Mouse (Mus musculus): ENCODE measurements around the gene Adgrb3. TPM values are rescaled to one million over a fixed set of nuclear protein-coding genes. Genes with fewer than 3 reads are reported as not detected.

Gene Adgrb3
- polyA plus RNA-seq, 1 experiment: 54.7 TPM

DNA sequence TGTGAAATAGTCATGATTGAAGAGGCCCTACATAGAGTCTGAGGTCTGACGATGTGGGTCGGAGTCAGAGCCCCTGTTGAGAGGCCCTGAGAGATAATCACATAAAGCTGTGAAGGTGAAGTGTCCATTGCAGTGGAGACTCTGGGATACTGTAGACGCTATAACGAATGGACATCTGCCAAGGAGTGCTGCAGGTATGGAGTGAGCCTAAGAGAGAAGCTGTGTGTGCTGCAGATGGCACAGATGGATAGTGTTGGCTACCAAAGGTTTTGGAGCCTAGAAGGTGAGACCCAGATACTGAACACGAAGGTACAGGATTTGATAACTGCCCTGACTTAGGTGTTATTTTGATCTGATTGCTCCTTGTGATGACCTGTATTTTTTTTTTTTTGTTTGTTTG, 474.0 kb downstream of the Adgrb3 start:
- peak; percentile 42 to 71 for DNase-seq
- TF ChIP-seq CTCF (IDR thresholded peaks at IDR 0.05; ENCODE audit: borderline replicate concordance, insufficient read depth, low read depth, low read length): no peak
- TF ChIP-seq POLR2A (IDR thresholded peaks at IDR 0.05; ENCODE audit: borderline replicate concordance, insufficient read depth, low read length): no peak
- no peak overlapping the region for H3K27ac ChIP-seq (ENCODE audit: insufficient read depth, low read length)
- WGBS: 33% methylated on average over 5 of the region's 5 CpGs
- no peak overlapping the region for H3K4me3 ChIP-seq (replicated peaks; ENCODE audit: insufficient read depth, low read depth, low read length)
- H3K27me3 ChIP-seq (ENCODE audit: control insufficient read depth, insufficient read depth, low read length): no peaks in the 10 kb centered on the region
- no peaks in the 10 kb centered on the region for H3K4me1 ChIP-seq (ENCODE audit: control insufficient read depth, insufficient read depth, low read length)

DNA sequence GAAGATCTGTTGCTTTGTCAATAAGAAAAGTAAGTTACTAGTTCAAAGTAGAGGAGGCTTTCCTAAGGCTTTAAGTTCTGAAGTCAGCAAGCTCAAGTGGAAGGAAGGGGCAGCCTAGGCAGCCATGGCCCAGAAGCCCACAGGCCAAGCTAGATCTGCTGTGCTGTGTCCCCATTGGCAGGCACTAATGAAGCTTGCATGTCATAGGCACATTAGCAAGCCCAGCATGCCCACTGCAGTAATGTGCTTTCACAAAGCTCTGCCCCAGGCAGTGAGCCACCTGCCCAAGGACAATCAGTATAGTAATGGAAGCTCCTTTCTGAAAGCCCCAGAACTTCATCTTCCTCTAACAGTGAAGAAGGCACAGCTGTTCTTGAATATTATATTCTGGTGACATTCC, 484.6 kb downstream of the Adgrb3 start:
- no peaks in the 10 kb centered on the region for H3K27me3 ChIP-seq (ENCODE audit: control insufficient read depth, insufficient read depth, low read length)
- no peak overlapping the region for H3K4me3 ChIP-seq (replicated peaks; ENCODE audit: insufficient read depth, low read depth, low read length)
- peak in 1 of 2 experiments; percentile 10 for DNase-seq
- no peak overlapping the region for H3K27ac ChIP-seq (ENCODE audit: insufficient read depth, low read length)
- no peaks in the 10 kb centered on the region for H3K4me1 ChIP-seq (ENCODE audit: control insufficient read depth, insufficient read depth, low read length)
- no peak for TF ChIP-seq CTCF (IDR thresholded peaks at IDR 0.05; ENCODE audit: borderline replicate concordance, insufficient read depth, low read depth, low read length)
- TF ChIP-seq POLR2A (IDR thresholded peaks at IDR 0.05; ENCODE audit: borderline replicate concordance, insufficient read depth, low read length): no peak

GRCm38 (mm10) chr1:25325406-25325805, 504.1 kb downstream of the Adgrb3 start:
- DNase-seq: no peak
- 36% methylated on average over 2 of the region's 2 CpGs for WGBS
- no peak overlapping the region for H3K4me3 ChIP-seq (replicated peaks; ENCODE audit: insufficient read depth, low read depth, low read length)
- H3K27me3 ChIP-seq (ENCODE audit: control insufficient read depth, insufficient read depth, low read length): no peaks in the 10 kb centered on the region
- no peak overlapping the region for H3K27ac ChIP-seq (ENCODE audit: insufficient read depth, low read length)
- TF ChIP-seq POLR2A (IDR thresholded peaks at IDR 0.05; ENCODE audit: borderline replicate concordance, insufficient read depth, low read length): no peak
- H3K4me1 ChIP-seq (ENCODE audit: control insufficient read depth, insufficient read depth, low read length): no peaks in the 10 kb centered on the region

DNA sequence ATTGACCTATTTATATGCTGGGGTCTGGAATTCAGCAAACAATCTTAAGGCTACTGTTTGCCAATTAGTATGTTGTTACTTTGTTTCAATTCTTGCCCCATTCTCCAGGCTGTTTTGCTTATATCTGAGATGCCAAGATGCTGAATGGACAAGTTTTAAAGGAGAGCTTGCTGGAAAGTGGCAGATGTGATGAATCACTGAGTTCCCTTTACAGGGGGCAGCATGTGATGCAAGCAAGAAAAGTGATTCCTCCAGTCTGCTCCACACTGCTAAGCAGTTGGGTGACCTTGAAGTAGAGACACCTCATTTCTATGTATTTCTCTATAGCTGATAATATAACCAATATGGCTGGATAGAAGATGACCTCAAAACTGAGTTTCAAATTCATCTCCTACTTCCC, 512.4 kb downstream of the Adgrb3 start:
- Histone ChIP-seq H3K27ac (ENCODE audit: insufficient read depth, low read length) (no peak overlapping the region), H3K4me3 (replicated peaks; ENCODE audit: insufficient read depth, low read depth, low read length) (no peak overlapping the region), H3K4me1 (ENCODE audit: control insufficient read depth, insufficient read depth, low read length) (no peaks in the 10 kb centered on the region), H3K27me3 (ENCODE audit: control insufficient read depth, insufficient read depth, low read length) (no peaks in the 10 kb centered on the region)
- DNase-seq: no peak
- no peak for TF ChIP-seq CTCF (IDR thresholded peaks at IDR 0.05; ENCODE audit: borderline replicate concordance, insufficient read depth, low read depth, low read length)
- no peak for TF ChIP-seq POLR2A (IDR thresholded peaks at IDR 0.05; ENCODE audit: borderline replicate concordance, insufficient read depth, low read length)

DNA sequence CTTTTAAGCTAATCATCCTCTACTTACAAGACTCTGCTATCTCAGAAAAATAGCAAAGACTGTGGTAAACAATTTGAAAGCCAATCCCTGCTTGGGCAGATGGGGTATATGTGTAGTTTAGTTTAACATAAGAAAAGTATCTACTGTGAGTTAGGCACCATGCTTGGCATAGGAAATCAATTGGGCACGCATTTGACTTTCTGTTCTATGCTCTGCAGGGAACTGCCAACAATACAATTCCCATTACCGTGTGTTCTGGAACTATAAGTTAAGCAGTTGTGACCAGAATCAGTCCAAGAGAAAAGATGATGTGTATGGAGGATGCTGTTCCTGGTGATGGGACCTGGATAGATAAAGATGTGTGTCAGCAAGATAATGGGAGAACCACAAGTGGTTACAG, 517.2 kb downstream of the Adgrb3 start:
- no peak for TF ChIP-seq CTCF (IDR thresholded peaks at IDR 0.05; ENCODE audit: borderline replicate concordance, insufficient read depth, low read depth, low read length)
- no peak for TF ChIP-seq POLR2A (IDR thresholded peaks at IDR 0.05; ENCODE audit: borderline replicate concordance, insufficient read depth, low read length)
- H3K4me3 ChIP-seq (replicated peaks; ENCODE audit: insufficient read depth, low read depth, low read length): no peak overlapping the region
- H3K27me3 ChIP-seq (ENCODE audit: control insufficient read depth, insufficient read depth, low read length): no peaks in the 10 kb centered on the region
- no peak for DNase-seq
- WGBS: 26% methylated on average over 2 of the region's 2 CpGs
- no peak overlapping the region for H3K27ac ChIP-seq (ENCODE audit: insufficient read depth, low read length)
- no peaks in the 10 kb centered on the region for H3K4me1 ChIP-seq (ENCODE audit: control insufficient read depth, insufficient read depth, low read length)

GRCm38 (mm10) chr1:25310066-25310465, 519.4 kb downstream of the Adgrb3 start:
- Histone ChIP-seq H3K27ac (ENCODE audit: insufficient read depth, low read length) (no peak overlapping the region), H3K4me1 (ENCODE audit: control insufficient read depth, insufficient read depth, low read length) (no peaks in the 10 kb centered on the region), H3K27me3 (ENCODE audit: control insufficient read depth, insufficient read depth, low read length) (no peaks in the 10 kb centered on the region), H3K4me3 (replicated peaks; ENCODE audit: insufficient read depth, low read depth, low read length) (no peak overlapping the region)
- no peak for TF ChIP-seq CTCF (IDR thresholded peaks at IDR 0.05; ENCODE audit: borderline replicate concordance, insufficient read depth, low read depth, low read length)
- TF ChIP-seq POLR2A (IDR thresholded peaks at IDR 0.05; ENCODE audit: borderline replicate concordance, insufficient read depth, low read length): no peak
- 54% methylated on average over 2 of the region's 2 CpGs for WGBS
- no peak for DNase-seq

DNA sequence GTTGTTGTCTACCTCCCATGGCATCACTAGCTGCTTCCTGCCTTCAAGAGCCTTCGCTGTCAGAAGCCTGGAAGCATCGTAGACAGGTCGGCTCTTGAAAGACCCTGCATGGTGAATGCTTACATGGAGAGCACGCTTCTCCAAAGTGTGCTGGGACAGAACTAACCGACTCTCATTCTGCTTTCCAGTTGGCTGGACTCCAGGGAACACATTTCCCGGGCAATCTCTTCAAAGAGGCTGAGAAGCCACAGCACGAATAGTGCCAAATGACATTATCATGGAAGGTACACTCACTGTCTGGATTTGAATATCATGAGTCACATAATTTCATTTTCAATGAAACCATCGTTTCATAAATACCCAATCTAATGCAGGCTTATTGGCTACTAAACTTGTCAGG, 548.0 kb downstream of the Adgrb3 start:
- WGBS: 9% methylated on average over 8 of the region's 8 CpGs
- TF ChIP-seq CTCF (IDR thresholded peaks at IDR 0.05; ENCODE audit: borderline replicate concordance, insufficient read depth, low read depth, low read length) (no peak), POLR2A (IDR thresholded peaks at IDR 0.05; ENCODE audit: borderline replicate concordance, insufficient read depth, low read length) (no peak)
- Histone ChIP-seq H3K27me3 (ENCODE audit: control insufficient read depth, insufficient read depth, low read length) (no peaks in the 10 kb centered on the region), H3K4me3 (replicated peaks; ENCODE audit: insufficient read depth, low read depth, low read length) (no peak overlapping the region), H3K27ac (ENCODE audit: insufficient read depth, low read length) (no peak overlapping the region), H3K4me1 (ENCODE audit: control insufficient read depth, insufficient read depth, low read length) (no peaks in the 10 kb centered on the region)
- DNase-seq: peak; percentile 28 to 66

DNA sequence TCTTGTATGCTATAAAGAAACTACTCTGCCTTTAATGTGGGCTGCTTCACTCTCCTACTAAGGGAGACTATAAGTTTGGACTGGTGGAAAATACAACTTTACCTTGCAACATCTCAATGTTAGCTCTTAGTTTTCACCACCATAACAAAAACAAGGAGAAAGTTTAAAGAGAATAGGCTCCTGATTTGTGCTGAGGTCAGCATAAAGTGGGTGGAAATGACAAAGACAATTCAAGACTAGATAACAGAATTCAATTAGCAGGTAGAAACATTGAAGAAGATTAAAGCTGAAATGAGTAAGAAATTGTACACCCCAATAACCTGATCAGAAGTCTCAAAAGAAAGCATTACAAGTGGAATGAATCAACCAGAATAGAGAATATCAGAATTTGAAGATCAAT, 578.9 kb downstream of the Adgrb3 start:
- TF ChIP-seq CTCF (IDR thresholded peaks at IDR 0.05; ENCODE audit: borderline replicate concordance, insufficient read depth, low read depth, low read length): no peak
- TF ChIP-seq POLR2A (IDR thresholded peaks at IDR 0.05; ENCODE audit: borderline replicate concordance, insufficient read depth, low read length): no peak

GRCm38 (mm10) chr1:25242436-25242835, 587.1 kb downstream of the Adgrb3 start:
- no peak overlapping the region for H3K27ac ChIP-seq (ENCODE audit: insufficient read depth, low read length)
- no peak for TF ChIP-seq CTCF (IDR thresholded peaks at IDR 0.05; ENCODE audit: borderline replicate concordance, insufficient read depth, low read depth, low read length)
- no peak for TF ChIP-seq POLR2A (IDR thresholded peaks at IDR 0.05; ENCODE audit: borderline replicate concordance, insufficient read depth, low read length)
- DNase-seq: no peak
- H3K4me3 ChIP-seq (replicated peaks; ENCODE audit: insufficient read depth, low read depth, low read length): no peak overlapping the region
- no peaks in the 10 kb centered on the region for H3K4me1 ChIP-seq (ENCODE audit: control insufficient read depth, insufficient read depth, low read length)
- no peaks in the 10 kb centered on the region for H3K27me3 ChIP-seq (ENCODE audit: control insufficient read depth, insufficient read depth, low read length)
- WGBS: 44% methylated on average over 6 of the region's 6 CpGs

More for the DNA sequence above, 578.9 kb downstream of the Adgrb3 start:
- Histone ChIP-seq H3K27ac (ENCODE audit: insufficient read depth, low read length) (no peak overlapping the region), H3K4me1 (ENCODE audit: control insufficient read depth, insufficient read depth, low read length) (no peaks in the 10 kb centered on the region), H3K4me3 (replicated peaks; ENCODE audit: insufficient read depth, low read depth, low read length) (no peak overlapping the region), H3K27me3 (ENCODE audit: control insufficient read depth, insufficient read depth, low read length) (no peaks in the 10 kb centered on the region)
- no peak for DNase-seq
